Mouse (Mus musculus) macrophage (primary cell): ENCODE measurements around the gene Rtca. TPM values are rescaled to one million over a fixed set of nuclear protein-coding genes. Genes with fewer than 3 reads are reported as not detected.
A peak's percentile ranks its signal among the peaks of the same experiment; 100 is the strongest.

Source experiments
- H3K27ac ChIP-seq: fragments of 350-480 bp; formaldehyde crosslinking; 2 replicates; pipeline ENCODE4 v1.9.0; 2021
- H3K36me3 ChIP-seq: fragments of 350-480 bp; formaldehyde crosslinking; 2 replicates; pipeline ENCODE4 v1.9.0; 2021; ENCODE audit errors: inconsistent target
- H3K4me3 ChIP-seq: fragments of 350-480 bp; formaldehyde crosslinking; 2 replicates; pipeline ENCODE4 v1.9.0; 2021; ENCODE audit errors: inconsistent target
- H3K79me2 ChIP-seq: fragments of 350-480 bp; formaldehyde crosslinking; 2 replicates; pipeline ENCODE4 v1.9.0; 2021; ENCODE audit errors: inconsistent target
- WGBS: methylation state at CpG from one replicate; pipeline ENCODE4 v1.1.7; 2026; ENCODE audit warnings: inconsistent platforms; ENCODE audit not compliant: missing documents; 5-methylcytosine and 5-hydroxymethylcytosine counted together
- polyA plus RNA-seq: library from polyadenylated mRNA; stranded (reverse); fragments of 250-400 nt; gene quantifications from 3 replicates; pipeline ENCODE4 v1.2.4, GENCODE M21; 2018; ENCODE audit warnings: inconsistent platforms
- total RNA-seq, 78 experiments: library from RNA; depleted of rRNA; stranded (reverse); fragments of 250-400 nt; gene quantifications; 1 replicate in 9 of 78; 2 replicates in 24 of 78; 3 replicates in 43 of 78; 4 replicates in 2 of 78; pipeline ENCODE4 v1.2.4; 2018; ENCODE audit warnings: inconsistent platforms in 56 of 78

Rtca gene
- total RNA-seq (2018; cell fraction: chromatin; rRNA removed), result 10 to 100 TPM in 23 of 26 experiments, 1 to 10 TPM in 3; 6.7 to 35.5 (median 21.1) TPM
- 10 to 100 TPM; 17.2 to 32.0 (median 23.8) TPM for total RNA-seq (2018; cell fraction: cytosol; rRNA removed)
- total RNA-seq (2018; cell fraction: nucleus; rRNA removed), result 10 to 100 TPM in 18 of 26 experiments, 1 to 10 TPM in 8; 5.4 to 23.2 (median 13.6) TPM
- polyA plus RNA-seq, result 15.1 to 29.7 TPM (median 23.7 TPM) in 3 replicates

DNA sequence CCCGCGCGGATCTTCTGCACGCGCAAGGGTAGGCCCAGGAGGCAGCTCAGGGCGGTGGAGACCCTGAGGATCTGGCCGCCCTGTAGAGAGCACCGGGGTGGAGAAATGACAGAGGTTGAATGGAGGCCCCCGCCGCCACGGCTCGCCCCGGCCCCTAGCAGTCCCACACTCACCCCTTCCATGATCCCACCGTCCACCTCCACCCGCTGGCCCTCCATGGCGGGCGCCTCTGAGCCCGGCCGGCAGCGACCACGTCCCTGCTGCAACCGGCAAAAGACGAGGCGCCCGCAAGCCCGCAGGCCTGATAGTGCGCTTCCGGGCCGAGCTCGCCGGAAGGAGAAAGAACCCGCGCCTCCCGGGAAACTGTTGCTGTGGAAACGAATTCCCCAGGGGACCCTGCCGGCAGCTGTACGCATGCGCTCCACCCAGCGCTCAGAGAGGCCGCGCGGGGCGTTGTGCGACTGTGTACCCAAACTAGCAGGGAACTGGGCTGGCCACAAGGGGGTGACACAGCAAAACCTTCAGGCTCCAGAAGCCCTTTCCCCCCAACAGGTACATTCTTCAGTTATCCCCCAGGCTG is at the start of gene Rtca:
TSS of gene Rtca (minus strand) at position 437 of the 580 bp plus-strand sequence.
- Histone ChIP-seq H3K27ac (no peak within 1 kb of the TSS), H3K4me3 (peak within 1 kb of the TSS; percentile 43), H3K36me3 (peaks cover 29% of the 10 kb centered on the region), H3K79me2 (peaks cover 19% of the 10 kb centered on the region)
- under 1% methylated on average over 44 of the region's 44 CpGs for WGBS

DNA sequence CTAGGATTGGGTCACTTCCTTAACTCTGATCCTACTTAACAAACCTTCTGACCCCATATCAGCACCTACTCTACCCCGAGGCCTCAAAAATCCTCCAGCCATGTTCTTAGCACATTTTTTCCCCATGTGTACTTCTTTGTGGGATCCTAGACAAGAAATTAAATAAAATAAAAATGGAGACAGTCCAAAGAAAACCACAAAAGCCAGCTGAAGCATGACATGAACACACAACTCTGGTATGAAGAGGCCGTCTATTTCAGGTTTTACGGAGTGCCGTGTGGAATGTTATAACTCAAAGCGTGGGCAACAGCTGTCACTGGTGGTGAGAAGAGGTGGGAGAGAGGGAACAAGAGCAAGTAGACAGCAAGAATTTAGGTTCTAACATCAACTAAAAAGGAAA is 43.4 kb upstream of the Rtca start:
- WGBS, result 95% methylated on average over 5 of the region's 5 CpGs
- no peaks in the 10 kb centered on the region for H3K79me2 ChIP-seq
- H3K27ac ChIP-seq, result no peak overlapping the region
- H3K36me3 ChIP-seq, result peaks cover 8% of the 10 kb centered on the region; the same call in 1 of the 2 replicates
- H3K4me3 ChIP-seq, result no peak overlapping the region

DNA sequence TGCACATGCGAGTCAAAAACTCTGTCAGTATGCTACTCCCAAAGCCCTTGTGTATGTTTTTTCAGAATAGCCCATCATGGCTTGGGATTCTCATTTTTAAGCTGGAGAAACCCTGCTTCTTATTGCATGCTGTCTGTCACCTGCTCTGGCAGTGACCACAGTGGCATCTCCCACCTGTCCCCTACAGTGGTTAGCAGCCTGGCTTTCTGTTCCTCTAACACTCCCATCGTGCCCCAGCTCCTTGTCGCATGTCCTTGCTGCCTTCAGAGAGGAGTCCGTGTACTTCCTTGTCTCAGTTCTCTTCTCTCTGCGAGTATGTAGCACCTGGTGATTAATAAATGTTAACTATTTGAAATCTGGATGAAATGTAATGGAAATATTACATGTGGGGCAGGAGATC is 39.4 kb upstream of the Rtca start:
- H3K27ac ChIP-seq, result no peak overlapping the region
- H3K4me3 ChIP-seq, result no peak overlapping the region
- H3K36me3 ChIP-seq, result peaks cover 14% of the 10 kb centered on the region; the same call in 1 of the 2 replicates
- WGBS, result 61% methylated on average over 5 of the region's 5 CpGs
- no peaks in the 10 kb centered on the region for H3K79me2 ChIP-seq

DNA sequence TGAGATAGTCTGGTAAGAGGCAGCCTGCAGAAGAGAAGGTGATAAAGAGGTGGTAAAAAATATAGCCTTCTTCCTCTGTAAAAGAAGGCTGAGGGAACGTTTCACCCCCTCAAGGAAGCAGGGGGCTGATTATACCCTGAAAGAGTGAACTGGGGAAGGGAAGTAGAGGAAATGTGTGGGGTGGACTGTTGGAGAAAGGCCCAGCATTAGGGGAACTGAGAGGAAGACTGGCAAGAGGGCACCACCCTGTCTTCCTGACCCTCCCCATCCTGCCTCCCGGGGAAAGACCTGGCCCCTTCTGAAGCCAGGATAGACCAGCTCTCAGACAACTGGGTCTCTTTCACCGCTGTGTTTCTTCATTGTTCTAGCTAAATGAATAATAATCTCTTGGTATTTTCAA is 34.5 kb upstream of the Rtca start:
- Histone ChIP-seq H3K27ac (no peak overlapping the region), H3K4me3 (no peak overlapping the region), H3K36me3 (peaks cover 15% of the 10 kb centered on the region; the same call in 1 of the 2 replicates), H3K79me2 (no peaks in the 10 kb centered on the region)
- 6% methylated on average over 3 of the region's 3 CpGs for WGBS

DNA sequence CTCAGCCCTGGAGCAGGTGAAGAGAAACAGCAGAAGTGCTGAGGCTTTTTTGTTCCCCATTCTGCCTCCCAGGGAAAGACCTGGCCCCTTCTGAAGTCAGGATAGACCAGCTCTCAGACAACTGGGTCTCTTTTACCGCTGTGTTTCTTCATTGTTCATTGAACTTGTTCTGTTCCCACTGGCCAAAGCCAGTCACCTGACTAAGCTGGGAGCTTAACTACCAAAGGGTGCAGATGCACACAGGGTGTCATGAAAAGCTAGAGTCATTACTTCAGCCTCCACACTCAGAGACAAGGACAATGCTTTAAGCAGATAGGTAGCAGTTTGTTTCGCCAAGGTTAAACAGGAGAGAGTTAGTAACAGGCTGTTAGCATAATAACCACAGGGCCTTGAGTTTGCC is 34.1 kb upstream of the Rtca start:
- H3K36me3 ChIP-seq, result peaks cover 15% of the 10 kb centered on the region; the same call in 1 of the 2 replicates
- no peaks in the 10 kb centered on the region for H3K79me2 ChIP-seq
- H3K27ac ChIP-seq, result no peak overlapping the region
- H3K4me3 ChIP-seq, result no peak overlapping the region
- WGBS, result 28% methylated on average over 2 of the region's 2 CpGs

DNA sequence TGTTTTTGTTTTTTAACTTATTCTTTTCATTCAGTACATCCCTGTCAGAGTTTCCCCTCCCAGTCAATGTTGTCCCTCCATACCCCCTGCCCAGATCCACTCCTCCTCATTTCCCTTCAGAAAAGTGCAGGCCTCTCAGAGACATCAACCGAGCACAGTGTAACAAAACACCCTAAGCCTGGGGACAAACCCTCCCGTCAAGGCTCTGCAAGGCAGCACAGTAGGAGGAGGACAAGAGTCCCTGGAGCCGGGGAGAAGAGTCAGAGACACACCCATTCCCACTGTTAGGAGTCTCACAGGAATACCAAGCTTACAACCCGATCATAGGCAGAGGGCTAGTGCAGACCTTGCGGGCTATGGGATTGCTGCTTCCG is 29.2 kb upstream of the Rtca start:
- no peak overlapping the region for H3K27ac ChIP-seq
- no peak overlapping the region for H3K4me3 ChIP-seq
- H3K36me3 ChIP-seq, result peaks cover 18% of the 10 kb centered on the region
- 97% methylated on average over 6 of the region's 6 CpGs for WGBS
- no peaks in the 10 kb centered on the region for H3K79me2 ChIP-seq

DNA sequence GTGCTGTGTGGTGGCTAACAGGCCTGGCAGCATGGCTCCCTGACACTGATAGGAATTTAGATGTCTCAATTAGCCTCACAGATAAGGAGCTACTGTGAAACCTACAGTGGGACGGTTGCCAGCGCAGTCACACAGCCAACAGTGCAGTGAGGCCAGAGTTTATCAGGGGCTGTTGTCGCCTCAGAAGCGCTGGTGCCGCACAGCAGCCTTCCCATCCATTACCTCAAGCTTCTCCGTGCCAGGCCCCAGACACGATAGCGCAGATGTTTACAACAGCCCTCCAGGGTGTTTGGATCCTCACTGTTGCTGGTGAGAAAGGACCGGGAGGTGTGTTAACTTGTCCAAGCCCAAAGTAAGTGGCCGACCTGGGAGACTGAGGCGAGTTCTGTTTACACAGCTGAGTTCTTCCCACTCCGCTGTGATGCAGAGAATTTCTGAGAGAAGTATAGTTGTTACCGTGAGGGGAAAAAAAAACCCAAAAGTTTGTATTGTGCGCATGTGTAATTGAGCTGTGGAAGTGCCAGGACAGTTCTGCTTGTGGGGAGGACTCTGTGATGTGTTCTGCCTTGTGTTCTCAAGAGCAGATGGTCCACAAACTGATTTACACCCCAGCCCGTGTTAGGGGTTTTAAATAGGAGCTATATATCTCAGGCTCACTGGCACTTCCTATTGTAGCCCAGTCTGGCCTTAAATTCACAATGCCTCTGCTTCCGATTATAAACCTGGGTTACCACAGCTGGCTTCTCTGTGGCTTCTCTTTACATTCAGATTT is 28.6 kb upstream of the Rtca start:
- Histone ChIP-seq H3K27ac (no peak overlapping the region), H3K4me3 (no peak overlapping the region), H3K36me3 (peaks cover 18% of the 10 kb centered on the region), H3K79me2 (no peaks in the 10 kb centered on the region)
- WGBS, result 86% methylated on average over 15 of the region's 16 CpGs

DNA sequence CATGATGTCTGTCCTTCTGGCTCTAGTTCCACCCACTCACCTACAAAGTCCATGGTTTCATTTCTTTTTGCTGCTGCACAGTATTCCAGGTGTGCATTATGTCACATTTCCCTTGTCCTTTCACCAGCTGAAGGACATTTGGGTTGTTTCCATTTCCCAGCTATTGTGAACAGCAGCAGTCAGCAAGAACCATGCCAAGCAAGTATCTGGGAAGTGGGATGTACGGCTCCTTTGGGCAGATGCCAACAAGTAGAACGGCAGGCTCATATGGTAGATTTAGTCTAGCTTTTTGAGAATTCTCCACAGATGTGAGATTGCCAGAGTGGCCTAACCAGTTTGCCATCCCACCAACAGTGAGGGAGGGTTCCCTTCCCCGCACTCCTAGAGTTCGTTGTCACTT is 22.8 kb upstream of the Rtca start:
- H3K36me3 ChIP-seq, result peaks cover 13% of the 10 kb centered on the region
- WGBS, result 90% methylated on average over 4 of the region's 4 CpGs
- no peak overlapping the region for H3K27ac ChIP-seq
- H3K79me2 ChIP-seq, result no peaks in the 10 kb centered on the region
- H3K4me3 ChIP-seq, result no peak overlapping the region

DNA sequence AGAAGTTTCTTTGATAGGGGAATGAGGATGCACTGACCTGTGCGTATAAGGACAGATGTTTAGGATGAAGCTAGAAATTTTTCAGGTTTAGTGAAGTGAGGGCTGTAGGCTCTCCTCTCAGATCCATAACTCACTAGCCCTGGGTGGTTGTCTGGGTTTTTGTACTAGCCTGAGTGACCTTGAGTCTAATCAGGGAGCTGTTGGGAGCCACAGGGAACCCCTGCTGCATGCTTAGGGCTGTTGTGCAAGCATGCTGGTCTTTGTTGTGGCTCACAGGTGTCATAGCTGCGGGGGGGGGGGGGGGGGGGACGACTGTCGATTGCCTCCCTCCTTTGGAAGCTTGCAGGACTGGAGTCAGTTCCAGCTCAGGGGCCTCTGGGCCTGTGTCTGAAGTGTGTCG is 21.7 kb upstream of the Rtca start:
- no peak overlapping the region for H3K4me3 ChIP-seq
- H3K36me3 ChIP-seq, result peaks cover 4% of the 10 kb centered on the region; the same call in 1 of the 2 replicates
- no peaks in the 10 kb centered on the region for H3K79me2 ChIP-seq
- 97% methylated on average over 3 of the region's 5 CpGs for WGBS
- no peak overlapping the region for H3K27ac ChIP-seq

DNA sequence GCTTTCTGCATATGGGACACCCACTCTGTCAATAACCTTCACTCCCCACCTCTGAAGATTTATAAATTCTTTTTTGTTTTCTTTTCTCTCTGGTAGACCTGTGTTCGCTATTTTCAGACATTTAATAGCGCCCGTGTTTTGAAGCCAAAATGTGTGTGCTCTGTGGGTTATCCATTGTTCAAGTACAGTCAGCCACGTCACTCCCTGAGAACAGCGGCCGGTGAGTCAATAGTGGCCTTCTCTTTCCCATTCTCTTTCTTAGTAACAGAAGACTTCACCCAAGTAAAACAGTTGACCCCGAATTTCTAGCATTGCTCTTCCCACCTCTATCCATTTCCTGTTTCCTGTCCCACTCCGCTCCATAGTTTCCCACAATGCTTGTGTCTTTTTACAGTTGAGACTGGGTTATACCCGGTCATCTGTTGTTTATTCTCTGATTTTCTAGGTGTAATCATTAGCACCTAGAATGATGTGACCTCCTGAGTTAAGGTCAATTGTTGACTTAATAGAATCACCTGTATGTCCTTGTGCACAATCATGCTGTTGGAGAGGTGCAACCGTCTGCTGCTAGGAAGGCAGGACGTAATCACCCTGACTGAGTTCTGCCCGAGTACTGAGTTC is 12.2 kb upstream of the Rtca start:
- H3K36me3 ChIP-seq, result no peaks in the 10 kb centered on the region
- 89% methylated on average over 12 of the region's 12 CpGs for WGBS
- H3K79me2 ChIP-seq, result no peaks in the 10 kb centered on the region
- no peak overlapping the region for H3K4me3 ChIP-seq
- no peak overlapping the region for H3K27ac ChIP-seq

DNA sequence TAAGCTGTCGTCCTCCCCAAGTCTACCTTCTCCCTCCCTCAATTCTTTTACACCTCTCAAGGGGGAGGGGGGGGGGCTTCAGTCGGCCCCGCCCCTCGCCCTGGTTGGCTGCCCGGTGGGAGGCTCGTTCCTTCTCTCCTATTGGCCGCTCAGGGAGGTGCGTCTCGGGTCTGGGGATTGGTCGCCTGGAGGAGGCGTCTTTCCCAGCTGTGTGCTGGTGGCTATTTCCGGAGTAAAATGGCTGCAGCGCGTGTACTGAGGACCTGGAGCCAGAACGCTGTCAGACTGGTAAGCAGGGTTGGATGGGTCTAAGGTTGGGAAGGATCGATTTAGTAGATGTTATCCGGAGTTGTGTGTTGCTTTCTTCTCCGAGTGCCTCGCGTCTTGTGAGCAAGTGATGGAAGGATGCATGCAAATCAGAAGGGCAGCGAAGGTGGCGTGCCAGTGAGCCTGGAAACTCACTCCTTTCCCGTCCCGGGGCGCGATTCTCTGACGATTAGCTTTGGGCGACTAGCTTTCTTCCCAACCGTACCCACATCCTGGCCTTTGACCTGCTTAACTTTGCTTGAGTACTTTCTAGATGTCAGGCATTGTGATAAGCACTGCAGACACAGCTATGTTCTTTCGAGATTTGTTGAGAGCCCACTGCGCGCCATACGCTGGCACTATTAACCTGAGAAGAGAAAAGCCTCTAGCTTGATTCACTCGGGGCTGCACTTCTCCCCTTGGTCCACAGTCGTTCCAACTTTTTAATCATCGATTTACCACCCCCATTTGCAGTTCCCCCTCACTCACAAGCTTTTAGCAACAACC is 5.1 kb upstream of the Rtca start, which contains the start of gene Dbt:
TSS of gene Dbt (plus strand) at position 167 of the 813 bp plus-strand sequence.
- no peaks in the 10 kb centered on the region for H3K36me3 ChIP-seq
- H3K27ac ChIP-seq, result no peak within 1 kb of the TSS; the same call in 1 of the 2 replicates
- WGBS, result 2% methylated on average over 32 of the region's 36 CpGs
- H3K79me2 ChIP-seq, result no peaks in the 10 kb centered on the region
- peak within 1 kb of the TSS; percentile 85 for H3K4me3 ChIP-seq

DNA sequence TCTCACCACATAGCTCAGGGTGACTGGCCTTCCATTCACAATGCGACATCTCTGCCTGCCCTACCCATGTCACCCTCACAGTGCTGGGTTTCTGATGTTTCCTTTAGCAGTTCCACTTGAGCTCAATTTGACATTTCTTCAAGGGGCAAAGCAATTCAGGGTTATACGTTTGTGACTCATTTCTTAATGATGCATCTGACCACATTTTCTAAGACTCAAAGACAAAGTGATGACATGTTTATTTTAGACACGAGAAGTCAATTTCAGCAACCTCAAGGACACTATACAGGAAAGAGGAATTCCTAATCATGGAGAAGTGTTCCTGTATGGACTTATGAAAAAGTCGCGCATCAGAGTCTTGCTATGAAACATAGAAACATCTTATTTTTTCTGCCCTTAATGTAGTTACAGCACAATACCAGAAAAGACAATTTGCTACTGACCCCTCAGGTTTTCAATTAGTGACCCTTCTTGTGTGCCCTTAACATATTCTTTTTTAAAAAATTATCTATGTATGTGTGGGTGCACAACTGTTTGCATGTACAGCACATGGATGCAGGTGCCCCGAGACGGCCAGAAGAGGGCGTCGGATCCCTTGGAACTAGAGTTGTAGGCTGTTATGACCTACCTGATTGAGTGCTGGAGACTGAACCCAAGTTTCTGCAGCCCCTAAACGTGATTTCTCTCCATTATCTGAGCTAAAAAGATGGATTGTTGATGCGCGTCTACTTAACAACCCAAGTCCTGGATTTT is 4.3 kb upstream of the Rtca start:
- H3K4me3 ChIP-seq, result peak overlapping the region; percentile 85
- H3K79me2 ChIP-seq, result peaks cover 4% of the 10 kb centered on the region; the same call in 1 of the 2 replicates
- no peaks in the 10 kb centered on the region for H3K36me3 ChIP-seq
- no peak overlapping the region for H3K27ac ChIP-seq
- WGBS, result 35% methylated on average over 12 of the region's 12 CpGs

DNA sequence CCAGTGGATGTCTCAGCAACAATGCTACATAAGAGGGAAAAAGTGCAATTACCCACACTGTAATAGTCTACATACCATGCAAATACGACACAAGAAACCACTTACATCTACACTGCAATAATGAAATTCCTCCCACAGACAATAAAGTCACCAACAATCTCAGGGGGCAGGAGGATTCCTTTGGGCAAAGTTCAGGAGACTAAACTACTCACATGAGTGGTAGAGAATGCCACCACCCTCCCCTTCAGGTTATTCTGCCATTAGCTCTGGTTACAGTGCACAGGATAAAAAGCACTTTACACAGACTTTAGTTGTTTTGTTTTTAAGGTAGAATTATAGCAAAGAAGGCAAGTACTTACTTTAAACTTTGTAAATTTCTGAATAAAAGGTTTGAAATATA is 12.3 kb downstream of the Rtca start:
- H3K27ac ChIP-seq, result no peak overlapping the region
- H3K4me3 ChIP-seq, result no peak overlapping the region
- no peaks in the 10 kb centered on the region for H3K79me2 ChIP-seq
- H3K36me3 ChIP-seq, result peaks cover 87% of the 10 kb centered on the region
- 83% methylated on average over 1 of the region's 1 CpGs for whole genome bisulfite sequencing
